Mouse (Mus musculus): ENCODE measurements around the gene Smim11. TPM values are rescaled to one million over a fixed set of nuclear protein-coding genes. Genes with fewer than 3 reads are reported as not detected.

Smim11 gene
- polyA plus RNA-seq, 1 experiment from 2014 or later, result 101 TPM

DNA sequence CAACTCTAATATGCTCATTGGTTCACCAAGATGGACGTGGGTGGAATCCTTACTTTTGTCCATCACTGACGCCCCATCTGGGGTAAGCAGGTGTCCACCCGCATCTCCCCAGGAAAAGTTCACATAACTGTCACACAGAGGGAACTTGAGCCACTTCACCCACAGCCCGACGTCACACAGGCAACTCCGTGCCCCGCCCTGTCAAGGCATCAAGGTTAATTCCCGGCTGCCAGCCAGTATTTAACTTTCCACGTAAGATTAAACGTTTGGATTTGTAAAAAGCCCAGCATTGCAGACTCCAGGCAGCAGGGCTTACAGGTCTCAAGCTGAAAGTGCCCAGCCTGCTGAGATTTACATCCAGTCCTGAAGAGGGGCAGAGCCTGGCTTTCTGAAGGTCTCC lies 9.0 kb upstream of the Smim11 start, which contains the start of gene Kcne2:
TSS of gene Kcne2 (plus strand) at position 289 of the 400 bp plus-strand sequence.
- Histone ChIP-seq H3K9ac (ENCODE audit: low read depth, low read length) (no peak within 1 kb of the TSS), H3K36me3 (ENCODE audit: control insufficient read depth, insufficient read depth, low read length) (no peaks in the 10 kb centered on the region), H3K27ac (ENCODE audit: low read length) (no peak within 1 kb of the TSS), H3K4me1 (ENCODE audit: control insufficient read depth, insufficient read depth, low read length) (no peaks in the 10 kb centered on the region), H3K27me3 (replicated peaks; ENCODE audit: control insufficient read depth, insufficient read depth, low read length) (no peaks in the 10 kb centered on the region), H3K4me2 (ENCODE audit: low read depth, low read length) (no peak within 1 kb of the TSS), H3K9me3 (ENCODE audit: control insufficient read depth, low read length) (no peaks in the 10 kb centered on the region), H3K4me3 (ENCODE audit: low read length) (no peak within 1 kb of the TSS)
- 58% methylated on average over 10 of the region's 10 CpGs for WGBS
- no peak for ATAC-seq

DNA sequence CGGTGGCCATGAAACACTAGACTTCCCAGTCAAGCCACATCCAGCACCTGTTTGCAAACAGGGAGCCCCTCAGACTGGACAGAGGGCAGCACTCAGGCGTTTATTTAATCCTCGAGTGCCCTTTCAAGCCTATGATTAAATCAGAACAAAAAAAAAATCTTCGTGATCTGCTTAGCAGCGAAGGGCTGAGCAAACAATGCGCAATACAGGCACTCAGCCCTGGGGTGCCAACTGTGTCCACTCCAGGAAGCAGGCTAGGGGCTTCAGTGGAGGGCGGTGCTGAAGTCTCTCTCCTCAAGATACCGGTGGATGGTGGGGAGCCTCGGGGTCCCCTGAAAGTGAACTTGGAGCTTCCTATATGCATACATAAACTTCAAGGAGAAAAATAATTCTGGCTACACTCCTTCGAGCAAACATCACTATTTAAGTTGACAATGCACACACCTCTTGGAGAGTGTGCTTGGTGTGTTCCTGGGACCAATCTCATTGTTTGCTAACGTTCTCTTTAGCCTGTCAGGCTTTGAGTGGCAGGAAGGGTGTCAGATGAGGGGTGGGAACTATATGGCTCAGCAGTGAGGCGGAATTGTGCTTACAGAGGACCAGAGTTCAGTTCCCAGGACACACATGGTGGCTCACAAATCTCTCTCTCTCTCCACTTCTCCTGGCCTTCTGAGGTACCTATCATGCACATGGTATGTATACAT lies 6.7 kb upstream of the Smim11 start:
- ATAC-seq, result no peak
- Histone ChIP-seq H3K4me1 (ENCODE audit: control insufficient read depth, insufficient read depth, low read length) (no peaks in the 10 kb centered on the region), H3K27me3 (replicated peaks; ENCODE audit: control insufficient read depth, insufficient read depth, low read length) (no peaks in the 10 kb centered on the region), H3K9me3 (ENCODE audit: control insufficient read depth, low read length) (no peaks in the 10 kb centered on the region), H3K36me3 (ENCODE audit: control insufficient read depth, insufficient read depth, low read length) (no peaks in the 10 kb centered on the region), H3K27ac (ENCODE audit: low read length) (no peak overlapping the region), H3K9ac (ENCODE audit: low read depth, low read length) (no peak overlapping the region), H3K4me2 (ENCODE audit: low read depth, low read length) (no peak overlapping the region), H3K4me3 (ENCODE audit: low read length) (no peak overlapping the region)
- whole genome bisulfite sequencing, result 49% methylated on average over 12 of the region's 12 CpGs

DNA sequence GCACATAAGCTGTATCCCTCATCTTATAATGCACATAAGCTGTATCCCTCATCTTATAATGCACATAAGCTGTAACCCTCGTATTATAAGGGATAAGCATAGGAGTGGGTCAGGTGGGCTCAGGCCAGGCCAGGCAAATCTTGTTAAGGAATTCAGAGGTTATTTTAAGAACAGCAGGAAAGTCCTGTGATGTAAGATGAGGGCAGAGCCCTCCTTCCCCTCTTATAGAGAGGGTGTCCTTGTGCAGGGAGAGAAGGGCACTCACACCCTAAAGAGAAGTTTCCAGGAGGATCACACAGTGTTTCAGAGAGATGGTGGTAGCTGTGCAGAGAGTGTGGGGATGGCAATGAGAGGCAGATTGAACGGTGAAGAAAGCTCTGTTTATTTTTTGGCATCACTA lies 5.8 kb upstream of the Smim11 start:
- Histone ChIP-seq H3K9ac (ENCODE audit: low read depth, low read length) (no peak overlapping the region), H3K4me3 (ENCODE audit: low read length) (no peak overlapping the region), H3K27ac (ENCODE audit: low read length) (no peak overlapping the region), H3K27me3 (replicated peaks; ENCODE audit: control insufficient read depth, insufficient read depth, low read length) (no peaks in the 10 kb centered on the region), H3K4me2 (ENCODE audit: low read depth, low read length) (no peak overlapping the region), H3K4me1 (ENCODE audit: control insufficient read depth, insufficient read depth, low read length) (peaks cover 2% of the 10 kb centered on the region), H3K36me3 (ENCODE audit: control insufficient read depth, insufficient read depth, low read length) (no peaks in the 10 kb centered on the region), H3K9me3 (ENCODE audit: control insufficient read depth, low read length) (no peaks in the 10 kb centered on the region)
- no peak for ATAC-seq
- 78% methylated on average over 2 of the region's 2 CpGs for WGBS

DNA sequence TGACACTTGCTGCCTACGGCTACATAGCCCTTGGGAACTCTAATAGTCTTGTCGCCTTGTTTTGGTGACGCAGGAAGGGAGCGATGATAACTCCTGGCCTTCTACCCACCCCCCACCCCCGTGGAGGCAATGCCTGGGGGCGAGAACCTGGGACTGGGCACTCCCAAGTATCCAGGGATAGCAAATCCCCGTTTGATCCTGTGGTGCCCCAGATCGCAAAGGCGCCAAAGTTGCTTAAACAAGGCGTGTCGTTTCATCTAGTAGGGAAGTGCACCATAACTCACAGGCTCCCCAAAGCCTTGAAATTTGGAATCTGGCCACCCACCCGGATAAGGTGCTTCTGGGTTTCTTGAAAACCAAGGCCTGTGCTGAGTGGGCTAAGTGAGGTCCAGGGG lies 323 bp downstream of the Smim11 start:
- no peaks in the 10 kb centered on the region for H3K27me3 ChIP-seq (replicated peaks; ENCODE audit: control insufficient read depth, insufficient read depth, low read length)
- ATAC-seq, result peak; percentile 71
- WGBS, result 0% methylated on average over 12 of the region's 12 CpGs
- peak overlapping the region; percentile 58; the same call in 1 of the 2 replicates for H3K27ac ChIP-seq (ENCODE audit: low read length)
- H3K4me2 ChIP-seq (ENCODE audit: low read depth, low read length), result peak overlapping the region; percentile 78
- H3K9ac ChIP-seq (ENCODE audit: low read depth, low read length), result peak overlapping the region; percentile 86
- H3K4me3 ChIP-seq (ENCODE audit: low read length), result peak overlapping the region; percentile 73
- H3K4me1 ChIP-seq (ENCODE audit: control insufficient read depth, insufficient read depth, low read length), result peaks cover 18% of the 10 kb centered on the region
- no peaks in the 10 kb centered on the region for H3K9me3 ChIP-seq (ENCODE audit: control insufficient read depth, low read length)
- H3K36me3 ChIP-seq (ENCODE audit: control insufficient read depth, insufficient read depth, low read length), result no peaks in the 10 kb centered on the region

DNA sequence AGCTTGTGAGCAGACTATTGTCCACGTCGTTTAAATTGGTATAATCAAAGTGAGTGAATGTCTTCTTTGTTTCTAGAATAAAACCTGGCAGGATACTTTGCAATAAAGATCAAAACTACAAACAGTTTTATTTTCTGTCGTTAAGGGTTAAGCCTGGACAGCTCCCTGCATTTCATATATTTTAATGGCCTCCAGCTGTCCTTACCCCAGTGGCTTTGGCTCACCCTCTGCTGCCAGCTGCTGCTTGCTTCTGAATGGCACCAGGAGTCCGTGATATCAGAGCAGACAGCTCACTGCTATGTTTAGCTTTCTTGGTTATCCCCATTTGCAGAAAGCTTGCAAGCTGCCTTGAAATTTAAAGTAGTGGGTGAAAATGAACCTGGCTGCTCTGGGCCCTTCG lies 903 bp downstream of the Smim11 start:
- Histone ChIP-seq H3K4me1 (ENCODE audit: control insufficient read depth, insufficient read depth, low read length) (peaks cover 18% of the 10 kb centered on the region), H3K36me3 (ENCODE audit: control insufficient read depth, insufficient read depth, low read length) (no peaks in the 10 kb centered on the region), H3K9me3 (ENCODE audit: control insufficient read depth, low read length) (no peaks in the 10 kb centered on the region), H3K27ac (ENCODE audit: low read length) (0 out of 2 replicates have a peak overlapping the region, but pooled peaks have one; percentile 14), H3K9ac (ENCODE audit: low read depth, low read length) (peak overlapping the region; percentile 86), H3K4me3 (ENCODE audit: low read length) (peak overlapping the region; percentile 73), H3K27me3 (replicated peaks; ENCODE audit: control insufficient read depth, insufficient read depth, low read length) (no peaks in the 10 kb centered on the region), H3K4me2 (ENCODE audit: low read depth, low read length) (peak overlapping the region; percentile 78)
- no peak for ATAC-seq
- WGBS, result 27% methylated on average over 5 of the region's 5 CpGs

DNA sequence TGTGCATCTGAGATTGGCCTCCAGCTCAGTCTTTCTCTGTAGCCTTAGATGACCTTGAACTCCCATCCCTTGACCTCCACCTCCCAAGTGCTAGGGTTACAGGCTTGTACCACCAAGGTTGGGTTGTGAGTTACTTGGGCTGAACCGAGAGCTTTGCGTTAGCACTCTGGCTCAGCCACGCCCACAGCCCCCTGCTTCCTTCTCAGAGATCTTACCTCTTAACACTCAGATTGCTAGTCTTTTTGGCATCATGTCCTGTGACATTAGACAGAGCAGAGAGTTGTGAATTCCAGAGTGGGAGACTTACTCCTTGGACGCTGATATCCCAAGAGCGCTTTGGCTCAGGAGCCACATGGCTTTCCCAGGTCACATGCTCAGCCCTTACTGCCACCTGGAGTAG lies 1.4 kb downstream of the Smim11 start:
- 55% methylated on average over 5 of the region's 5 CpGs for WGBS
- H3K4me3 ChIP-seq (ENCODE audit: low read length), result no peak overlapping the region
- no peak overlapping the region for H3K27ac ChIP-seq (ENCODE audit: low read length)
- H3K9me3 ChIP-seq (ENCODE audit: control insufficient read depth, low read length), result no peaks in the 10 kb centered on the region
- no peak for ATAC-seq
- no peaks in the 10 kb centered on the region for H3K27me3 ChIP-seq (replicated peaks; ENCODE audit: control insufficient read depth, insufficient read depth, low read length)
- peak overlapping the region; percentile 78 for H3K4me2 ChIP-seq (ENCODE audit: low read depth, low read length)
- no peak overlapping the region; the same call in 1 of the 2 replicates for H3K9ac ChIP-seq (ENCODE audit: low read depth, low read length)
- H3K36me3 ChIP-seq (ENCODE audit: control insufficient read depth, insufficient read depth, low read length), result no peaks in the 10 kb centered on the region
- H3K4me1 ChIP-seq (ENCODE audit: control insufficient read depth, insufficient read depth, low read length), result peaks cover 18% of the 10 kb centered on the region

DNA sequence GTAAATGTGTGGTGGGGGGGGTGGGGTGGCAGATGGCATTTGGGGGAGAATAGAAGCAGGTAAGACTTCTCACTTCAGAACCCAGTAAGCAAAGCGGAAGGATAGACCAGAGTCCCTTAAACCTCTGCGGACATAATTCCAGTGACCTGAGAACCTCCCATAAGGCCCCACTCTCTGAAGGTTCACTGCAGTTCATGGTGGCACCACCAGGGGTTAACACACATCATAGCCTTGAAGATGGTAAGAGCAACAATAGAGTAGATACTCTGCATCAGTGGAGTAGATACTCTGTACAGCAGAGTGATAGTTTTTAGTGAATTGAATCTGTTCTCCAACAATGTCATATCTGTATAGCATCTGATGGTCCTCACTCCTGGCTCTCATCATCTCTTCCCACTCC lies 4.4 kb downstream of the Smim11 start:
- Histone ChIP-seq H3K27me3 (replicated peaks; ENCODE audit: control insufficient read depth, insufficient read depth, low read length) (no peaks in the 10 kb centered on the region), H3K36me3 (ENCODE audit: control insufficient read depth, insufficient read depth, low read length) (no peaks in the 10 kb centered on the region), H3K4me1 (ENCODE audit: control insufficient read depth, insufficient read depth, low read length) (peaks cover 15% of the 10 kb centered on the region), H3K9ac (ENCODE audit: low read depth, low read length) (no peak overlapping the region), H3K27ac (ENCODE audit: low read length) (no peak overlapping the region), H3K4me2 (ENCODE audit: low read depth, low read length) (no peak overlapping the region), H3K9me3 (ENCODE audit: control insufficient read depth, low read length) (no peaks in the 10 kb centered on the region), H3K4me3 (ENCODE audit: low read length) (no peak overlapping the region)
- no peak for ATAC-seq
- WGBS, result 96% methylated on average over 2 of the region's 2 CpGs

DNA sequence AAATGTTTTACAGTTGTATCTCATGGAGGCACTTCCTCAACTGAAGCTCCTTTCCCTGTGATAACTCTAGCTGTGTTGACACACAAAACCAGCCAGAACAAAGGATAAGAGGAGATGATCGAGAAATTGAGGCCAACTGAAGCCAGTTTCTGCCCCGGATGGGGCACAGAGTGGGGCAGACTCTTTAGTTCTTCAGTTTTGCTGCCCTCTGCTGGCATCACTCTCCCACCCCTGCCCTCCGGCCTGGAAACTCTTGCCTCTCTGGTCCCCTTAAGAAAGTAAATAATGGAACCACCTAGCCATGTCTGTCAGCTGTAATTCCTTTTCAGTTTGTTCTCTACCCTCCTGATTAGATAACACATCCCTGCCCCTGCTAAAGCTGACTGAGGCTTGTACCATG lies 6.9 kb downstream of the Smim11 start:
- Histone ChIP-seq H3K4me3 (ENCODE audit: low read length) (no peak overlapping the region), H3K27me3 (replicated peaks; ENCODE audit: control insufficient read depth, insufficient read depth, low read length) (no peaks in the 10 kb centered on the region), H3K9ac (ENCODE audit: low read depth, low read length) (no peak overlapping the region), H3K4me1 (ENCODE audit: control insufficient read depth, insufficient read depth, low read length) (peaks cover under 1% of the 10 kb centered on the region; the same call in 1 of the 2 replicates), H3K9me3 (ENCODE audit: control insufficient read depth, low read length) (no peaks in the 10 kb centered on the region), H3K27ac (ENCODE audit: low read length) (no peak overlapping the region), H3K4me2 (ENCODE audit: low read depth, low read length) (no peak overlapping the region), H3K36me3 (ENCODE audit: control insufficient read depth, insufficient read depth, low read length) (no peaks in the 10 kb centered on the region)
- WGBS, result 79% methylated on average over 3 of the region's 3 CpGs
- ATAC-seq, result no peak

DNA sequence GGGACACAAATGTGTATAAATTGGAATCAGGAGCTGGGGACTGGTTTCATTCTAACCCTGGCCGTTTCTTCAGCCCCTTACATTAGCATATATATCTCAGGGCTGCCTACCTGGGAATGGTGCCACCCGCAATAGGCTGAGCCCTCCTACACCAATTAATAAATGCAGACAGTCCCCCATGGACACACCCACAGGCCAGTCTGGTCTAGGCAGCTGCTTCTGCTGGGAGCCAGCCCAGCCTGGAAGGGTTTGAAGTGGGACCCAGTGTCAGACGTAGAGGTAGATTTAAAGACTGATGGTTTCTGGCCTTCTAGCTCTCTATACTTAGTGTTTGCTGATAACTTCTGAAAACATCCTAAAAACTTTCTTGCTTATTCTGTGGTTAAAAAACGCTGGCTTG lies 8.0 kb downstream of the Smim11 start:
- Histone ChIP-seq H3K4me3 (ENCODE audit: low read length) (no peak overlapping the region), H3K27me3 (replicated peaks; ENCODE audit: control insufficient read depth, insufficient read depth, low read length) (no peaks in the 10 kb centered on the region), H3K9me3 (ENCODE audit: control insufficient read depth, low read length) (no peaks in the 10 kb centered on the region), H3K36me3 (ENCODE audit: control insufficient read depth, insufficient read depth, low read length) (no peaks in the 10 kb centered on the region), H3K4me1 (ENCODE audit: control insufficient read depth, insufficient read depth, low read length) (no peaks in the 10 kb centered on the region), H3K27ac (ENCODE audit: low read length) (no peak overlapping the region), H3K9ac (ENCODE audit: low read depth, low read length) (no peak overlapping the region), H3K4me2 (ENCODE audit: low read depth, low read length) (no peak overlapping the region)
- ATAC-seq, result no peak
- 53% methylated on average over 4 of the region's 4 CpGs for WGBS

All from intestine, embryonic 16.5 days (tissue).